Mouse (Mus musculus): ENCODE measurements at regions not wholly inside any gene's neighbourhood (a gene's known extent, or its start where the extent isn't known, plus 50 kb on each side); places are given as distances from the start of the nearest gene placed in this dataset.

GRCm38 (mm10) chr16:90666271-90666986 lies 60.8 kb downstream of the Mis18a start:
- no peak for DNase-seq

DNA sequence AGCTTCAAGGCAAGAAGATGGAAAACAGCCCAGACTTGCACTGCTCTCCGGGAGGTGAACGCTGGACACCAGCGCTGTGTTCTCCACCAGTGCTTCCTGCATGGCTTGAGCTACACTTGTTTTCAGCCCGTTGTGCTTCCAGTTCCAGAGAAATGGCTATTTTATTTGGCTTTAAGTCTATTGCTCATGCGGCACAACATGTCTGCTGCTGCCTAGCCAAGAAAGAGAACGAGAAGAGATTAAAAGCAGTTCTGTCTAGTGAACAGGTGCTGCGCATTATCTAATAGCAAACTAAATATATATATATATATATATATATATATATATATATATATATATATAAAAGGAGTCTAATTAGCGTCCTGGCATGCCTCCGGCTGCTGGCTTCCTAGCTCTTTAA lies 63.1 kb downstream of the Mis18a start:
- DNase-seq = no peak

DNA sequence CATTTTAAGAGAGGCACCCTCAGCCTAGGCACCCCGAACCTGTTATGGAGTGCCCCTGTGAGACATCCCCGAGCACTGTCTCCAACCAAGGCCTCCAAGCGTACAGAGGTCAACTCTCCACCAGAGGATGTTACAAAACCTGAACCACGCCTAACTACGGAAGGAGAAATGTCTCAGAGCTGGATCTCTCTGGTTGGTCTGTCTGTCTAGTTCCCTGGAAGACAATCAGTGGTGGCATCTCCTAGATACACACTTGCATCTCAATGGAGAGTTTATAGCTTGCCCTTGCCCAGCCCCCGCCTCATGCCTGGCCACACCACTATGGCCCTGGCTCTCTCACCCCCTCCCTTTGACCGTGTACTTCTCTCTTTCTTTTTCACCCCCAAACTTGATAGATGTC lies 69.2 kb downstream of the Mis18a start:
- DNase-seq = no peak

- DNase-seq = no peak
Measured at GRCm38 (mm10) chr16:90657027-90657426, 70.2 kb downstream of the Mis18a start.

- DNase-seq = peak; percentile 15 to 18
Measured at GRCm38 (mm10) chr16:90656571-90657011, 70.6 kb downstream of the Mis18a start.

- no peak for DNase-seq
Measured at GRCm38 (mm10) chr16:90654853-90655252, 72.4 kb downstream of the Mis18a start.

GRCm38 (mm10) chr16:90652821-90653220 lies 74.4 kb downstream of the Mis18a start:
- DNase-seq = no peak

- no peak for DNase-seq
Measured at GRCm38 (mm10) chr16:90648161-90648560, 79.0 kb downstream of the Mis18a start.

DNA sequence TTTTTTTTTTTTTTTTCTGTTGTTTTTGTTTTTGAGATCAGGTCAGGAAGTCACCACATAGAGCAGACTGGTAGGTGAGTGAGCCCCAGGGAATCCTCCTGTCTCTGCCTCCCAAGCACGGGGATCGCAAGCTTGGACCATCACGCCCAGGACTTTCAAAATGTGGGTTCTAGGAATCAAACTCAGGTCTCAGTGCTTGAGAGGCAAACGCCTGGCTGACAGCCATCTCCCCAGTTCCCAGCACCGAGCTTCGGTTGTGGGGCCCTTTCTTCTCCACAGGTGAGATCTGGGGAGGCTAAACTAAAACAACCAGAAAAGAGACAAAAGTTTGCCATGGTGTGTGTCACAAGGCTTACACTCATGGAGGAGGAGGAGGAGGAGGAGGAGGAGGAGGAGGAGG lies 84.5 kb downstream of the Mis18a start:
- no peak for DNase-seq

DNA sequence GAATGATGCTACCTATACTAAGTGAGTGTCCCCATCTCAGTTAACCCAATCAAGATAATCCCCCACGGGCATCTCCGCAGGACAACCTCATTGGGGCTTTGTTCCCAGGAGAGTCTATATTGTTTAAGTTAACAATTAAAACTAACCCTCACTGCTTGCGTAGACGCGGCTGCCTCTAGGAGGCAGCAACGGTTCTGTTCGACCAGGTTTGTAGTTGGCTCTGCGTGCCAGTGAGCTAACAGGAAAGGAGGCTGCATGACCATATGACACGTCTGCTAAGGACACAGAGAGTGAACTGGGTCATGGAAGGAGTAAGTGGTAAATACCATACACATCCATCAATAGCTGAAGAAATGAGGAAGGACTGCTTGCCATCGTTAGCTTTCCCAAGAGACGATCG lies 92.0 kb downstream of the Mis18a start:
- no peak for DNase-seq

GRCm38 (mm10) chr16:90629976-90630375 lies 97.2 kb downstream of the Mis18a start:
- DNase-seq = peak; percentile 35 to 40

GRCm38 (mm10) chr16:90629121-90629930 lies 97.9 kb downstream of the Mis18a start:
- no peak for DNase-seq

- DNase-seq = peak in 1 of 2 experiments; percentile 19
Measured at GRCm38 (mm10) chr16:90628605-90629120, 98.5 kb downstream of the Mis18a start.

DNA sequence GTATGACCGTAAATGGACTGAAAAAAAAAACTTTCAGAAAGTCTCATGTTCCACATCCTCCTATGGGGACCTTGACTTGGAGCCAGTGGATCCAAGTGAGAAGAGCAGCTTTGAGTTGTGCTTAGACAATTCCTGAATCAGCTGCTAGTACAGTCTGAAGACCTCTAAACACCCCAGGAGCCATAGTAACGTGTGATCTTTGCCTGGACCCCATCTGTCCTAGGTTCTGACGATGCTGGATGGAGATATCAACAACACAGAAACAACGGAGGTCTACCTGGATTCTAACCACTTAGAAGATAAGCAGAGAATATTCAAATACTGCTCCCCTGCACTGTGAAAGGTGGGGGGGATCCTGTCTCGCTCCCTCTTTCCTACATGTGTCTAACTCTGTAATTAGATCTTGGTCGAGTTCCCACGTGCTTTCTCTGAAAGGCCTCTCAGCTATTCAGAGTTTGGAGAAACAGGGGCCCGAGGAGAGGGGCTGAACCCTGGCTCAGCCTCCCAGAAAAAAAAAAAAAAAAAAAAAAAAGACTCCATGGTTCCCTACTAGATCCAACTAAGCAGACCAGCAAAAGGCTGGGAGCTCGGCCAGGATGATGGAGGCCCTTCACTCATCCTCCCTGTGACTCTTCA lies 101.1 kb downstream of the Mis18a start:
- no peak for DNase-seq

DNA sequence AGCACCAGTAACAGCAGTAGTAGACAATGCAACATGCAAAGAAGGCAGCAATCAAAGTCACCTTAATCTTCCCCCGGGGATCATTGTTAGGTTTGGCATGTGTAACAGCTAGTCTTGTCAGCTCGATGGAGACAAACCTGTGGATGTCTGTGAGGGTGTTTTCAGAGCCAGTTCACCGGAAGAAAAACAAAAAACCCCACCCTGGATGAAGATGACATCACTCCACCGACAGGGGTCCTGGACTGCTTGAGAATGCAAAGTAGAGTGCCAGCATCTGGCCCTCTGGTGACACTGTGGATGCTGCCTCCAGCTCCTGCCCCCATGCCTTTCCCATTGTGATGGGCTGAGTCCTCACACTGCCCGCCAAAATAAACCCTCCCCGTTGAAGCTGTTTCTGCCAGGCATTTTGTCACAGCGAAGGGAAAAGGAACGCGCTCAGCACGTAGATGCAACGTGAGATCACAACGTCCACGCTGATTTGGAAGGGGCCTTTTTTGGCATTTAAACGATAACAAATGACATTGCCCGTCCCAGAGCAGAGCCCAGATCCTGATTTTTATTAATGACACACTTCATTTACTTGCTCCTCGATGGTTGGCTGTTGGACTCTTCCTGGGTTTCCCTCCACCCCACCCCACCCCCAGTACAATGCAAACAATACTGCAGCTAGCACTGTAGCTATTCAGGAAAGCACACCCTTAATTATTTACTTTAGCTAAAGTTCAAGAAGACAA lies 101.7 kb downstream of the Mis18a start:
- DNase-seq = no peak

DNA sequence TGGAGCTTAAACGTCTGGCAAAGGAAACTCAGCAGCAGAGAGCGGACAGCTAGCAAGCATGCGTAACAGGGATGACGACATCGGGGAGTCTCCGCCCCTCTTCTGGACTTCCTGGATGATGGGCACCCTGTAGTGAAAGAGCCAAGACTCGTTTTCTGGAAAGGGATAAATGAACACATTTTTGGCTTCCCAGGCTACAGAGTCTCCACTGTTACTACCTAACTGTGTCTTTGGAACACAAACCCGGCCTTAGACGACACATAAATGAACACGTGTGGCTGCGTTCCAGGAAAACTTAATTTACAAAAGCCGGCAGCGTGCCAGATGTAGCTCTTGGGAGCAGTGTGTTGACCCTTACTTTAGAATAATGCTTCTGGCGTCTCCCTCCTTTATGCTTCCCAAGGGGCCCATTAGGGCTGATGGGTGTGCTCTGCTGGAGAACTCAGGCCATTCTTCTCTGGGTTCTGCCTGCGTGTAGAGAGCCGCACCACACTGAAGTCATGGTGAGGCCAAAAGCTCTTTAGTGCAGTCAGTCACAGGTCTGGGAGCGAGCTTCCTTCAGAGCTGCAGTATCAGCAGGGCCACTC lies 103.1 kb downstream of the Mis18a start:
- DNase-seq = peak in 1 of 2 experiments; percentile 18

- no peak for DNase-seq
Measured at GRCm38 (mm10) chr16:90622677-90623225, 104.5 kb downstream of the Mis18a start.

DNA sequence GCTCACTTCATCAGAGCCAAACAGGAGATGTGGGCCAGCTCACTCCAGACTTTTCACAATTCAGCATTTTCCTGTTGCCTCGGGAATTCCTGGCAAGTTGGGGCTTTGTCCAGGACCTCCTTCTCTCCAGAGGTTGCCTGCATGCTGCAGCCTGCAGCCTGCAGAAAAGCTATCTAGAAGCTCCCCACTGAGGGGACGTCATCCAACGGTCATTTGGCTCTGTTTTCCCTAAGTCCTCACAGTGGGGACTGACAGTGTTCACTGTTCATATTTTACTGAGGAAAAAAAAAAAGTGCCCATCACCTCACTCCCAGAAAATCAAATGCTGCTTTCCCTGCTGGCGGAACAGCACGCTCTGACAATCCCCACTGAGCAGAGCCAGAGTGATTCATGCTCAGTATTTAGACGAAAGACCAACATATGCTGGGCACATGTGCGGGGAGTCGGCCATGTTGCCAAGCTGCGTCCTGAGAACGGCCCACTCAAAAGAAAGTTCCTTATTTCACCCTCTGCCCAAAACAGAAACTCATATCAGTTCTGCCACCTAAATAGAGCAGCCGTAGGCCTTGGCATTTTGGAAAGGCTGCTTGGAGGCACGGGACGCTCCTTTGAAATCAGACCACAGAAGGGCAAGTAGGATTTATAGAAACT lies 105.3 kb downstream of the Mis18a start:
- peak; percentile 18 to 42 for DNase-seq

DNA sequence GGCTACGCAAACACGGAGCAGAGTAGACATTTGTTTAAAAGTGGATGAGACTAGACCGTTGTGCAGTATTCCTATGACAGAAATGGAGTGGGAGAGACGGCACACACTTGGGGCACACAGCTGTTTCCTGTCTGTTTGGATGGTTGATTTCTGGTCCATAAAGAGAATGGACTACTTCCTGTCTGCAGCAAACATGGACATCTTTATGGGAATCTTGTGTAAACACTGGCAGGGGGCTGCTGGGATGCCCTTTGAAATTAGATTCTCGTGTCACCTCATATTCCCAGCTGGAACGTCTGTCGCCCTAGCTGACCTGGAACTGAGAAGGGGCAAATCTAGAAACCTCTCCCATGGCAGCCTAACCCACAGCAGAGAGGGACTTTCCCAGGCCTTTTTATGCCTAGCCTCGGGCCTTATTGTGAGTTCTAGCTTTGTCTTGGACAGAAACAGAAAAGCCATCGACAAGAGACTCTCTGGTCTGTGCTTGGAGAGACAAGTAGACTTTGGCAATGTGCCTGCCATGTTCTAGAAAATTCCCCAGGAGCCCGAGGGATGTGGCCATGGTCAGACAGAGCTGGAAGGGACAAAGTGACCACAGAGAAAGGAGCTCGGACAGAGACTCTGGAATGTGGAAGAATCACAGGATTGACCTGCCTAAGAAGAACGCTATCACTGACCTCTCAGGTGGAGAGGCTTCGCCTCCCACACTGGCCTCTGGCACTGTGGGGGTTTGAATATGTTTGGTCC lies 107.5 kb downstream of the Mis18a start:
- no peak for DNase-seq

DNA sequence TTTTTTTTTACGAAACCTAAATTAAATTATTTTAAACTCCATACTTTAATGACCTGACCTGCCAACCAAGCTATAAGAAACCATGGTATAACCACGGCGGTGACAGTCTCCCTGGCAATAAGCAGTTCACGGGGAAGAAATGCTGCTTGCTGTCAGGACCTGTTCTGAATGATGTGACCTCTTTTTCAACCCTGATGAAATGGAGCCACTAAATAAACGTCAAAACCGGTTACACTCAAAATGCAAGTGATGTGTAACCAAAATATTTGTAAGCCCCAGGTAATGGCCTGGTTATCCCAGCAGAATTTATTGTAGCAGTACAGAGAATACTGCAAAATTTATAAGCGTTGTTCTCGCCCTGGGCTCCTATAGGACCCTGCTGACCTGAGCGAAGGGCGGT lies 111.4 kb downstream of the Mis18a start:
- DNase-seq = no peak

- DNase-seq = no peak
Measured at GRCm38 (mm10) chr16:90614137-90614536, 113.1 kb downstream of the Mis18a start.
